Mouse (Mus musculus) frontal cortex, postnatal 36 days (tissue): ENCODE measurements around the gene Mosmo.

ENCODE experiments used
- DNase-seq, 2 experiments: peaks; one replicate each; pipeline ENCODE4 v3.0.0; 2022; ENCODE audit warnings: low spot score in 2 of 2

Gene Mosmo

DNA sequence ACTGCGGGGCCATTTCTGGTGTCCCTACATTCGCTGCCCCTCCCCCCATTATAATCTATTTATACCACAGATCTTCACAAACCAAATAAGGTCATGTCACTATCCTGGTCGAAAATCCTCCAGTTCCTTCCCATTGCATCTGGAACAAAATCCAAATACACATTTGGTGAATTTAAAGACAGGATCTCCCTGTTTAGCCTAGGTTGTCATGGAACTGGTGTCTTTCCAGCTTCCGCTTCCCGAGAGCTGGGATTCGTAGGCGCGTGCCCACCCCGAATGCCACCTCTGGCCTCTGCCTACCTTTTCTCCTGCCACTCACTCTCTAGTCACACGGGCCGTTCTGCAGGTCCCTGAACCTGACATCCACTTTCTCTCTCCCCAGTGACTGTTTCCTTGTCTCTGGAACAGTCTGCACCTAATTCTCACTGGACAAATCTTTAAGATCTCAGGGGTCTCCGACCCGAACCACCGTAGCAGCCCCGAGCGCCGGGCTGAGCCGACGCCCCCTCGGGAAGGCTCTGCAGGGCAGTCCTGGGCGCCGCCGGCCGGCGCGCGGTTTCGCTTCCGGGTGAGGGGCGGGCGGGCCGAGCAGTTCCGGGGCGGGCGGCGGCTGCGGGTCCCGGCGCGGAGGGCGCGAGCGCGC, at the start of gene Mosmo:
Gene Mosmo, plus strand, starts transcription at position 618 of the 643 bp plus-strand sequence.
- DNase-seq: peak; percentile 59 to 71

DNA sequence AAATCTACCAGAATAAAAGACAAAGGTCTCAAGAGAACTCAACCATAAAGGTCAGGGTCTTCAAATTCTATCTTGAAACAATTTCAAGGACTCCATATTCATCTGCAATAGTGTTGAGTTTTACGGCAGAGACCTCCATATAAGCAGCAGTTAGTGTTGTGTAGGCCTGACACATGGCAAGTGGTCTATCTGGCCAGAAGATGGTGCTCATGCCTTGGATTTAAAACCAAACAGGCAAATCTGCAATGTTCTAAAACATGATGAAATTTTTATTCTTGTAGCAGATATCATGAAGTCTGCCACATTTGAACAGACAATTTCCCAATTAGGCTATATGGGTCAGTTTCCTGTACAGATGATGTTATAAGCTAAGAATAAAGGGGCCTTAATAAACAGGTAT, 44.9 kb upstream of the Mosmo start:
- DNase-seq: peak in 1 of 2 experiments; percentile 59

DNA sequence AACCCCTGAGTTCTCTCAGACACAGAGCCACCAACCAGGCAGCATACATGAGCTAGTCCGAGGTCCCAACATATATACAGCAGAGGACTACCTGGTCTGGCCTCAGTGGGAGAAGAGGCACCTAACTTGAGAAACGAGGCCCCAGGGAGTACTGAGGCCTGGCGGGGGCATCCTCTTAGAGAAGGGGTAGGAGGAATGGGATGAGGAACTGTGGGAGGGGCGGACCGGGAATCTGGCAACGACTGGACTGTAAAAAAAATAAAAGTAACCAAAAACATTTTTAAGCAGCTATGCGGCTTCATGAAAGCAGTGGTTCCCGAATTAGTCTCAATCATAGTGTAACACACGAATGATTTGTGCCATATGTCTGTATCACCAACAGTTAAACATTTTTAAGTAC, 43.1 kb upstream of the Mosmo start:
- no peak for DNase-seq

- peak; percentile 87 to 88 for DNase-seq
Observed at GRCm38 (mm10) chr7:120634711-120635361, 42.6 kb upstream of the Mosmo start, which contains the start of gene Uqcrc2. Uqcrc2 (plus strand) TSS chr7:120635176.

GRCm38 (mm10) chr7:120635362-120635781, 42.0 kb upstream of the Mosmo start:
- DNase-seq: no peak

GRCm38 (mm10) chr7:120635821-120636220, 41.6 kb upstream of the Mosmo start:
- DNase-seq: no peak

DNA sequence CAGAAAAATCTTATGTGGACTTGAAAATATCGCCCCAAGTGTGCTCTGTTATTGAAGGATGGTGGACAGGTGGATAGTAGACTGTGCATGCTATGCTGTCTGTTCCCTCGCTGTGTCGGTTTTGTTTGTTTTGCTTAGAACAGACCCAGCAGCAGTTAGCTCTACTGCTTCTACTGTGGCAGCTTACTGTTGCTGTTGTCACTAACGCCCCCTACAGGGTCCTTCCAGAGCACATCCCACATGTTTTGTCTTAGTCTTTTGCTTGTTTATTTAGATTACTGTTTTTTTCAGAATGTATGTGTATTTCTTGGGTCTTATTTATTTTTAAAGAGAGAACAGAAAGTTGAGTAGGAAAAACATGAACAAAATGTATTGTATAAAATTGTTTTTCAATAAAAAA, 34.2 kb upstream of the Mosmo start:
- no peak for DNase-seq

DNA sequence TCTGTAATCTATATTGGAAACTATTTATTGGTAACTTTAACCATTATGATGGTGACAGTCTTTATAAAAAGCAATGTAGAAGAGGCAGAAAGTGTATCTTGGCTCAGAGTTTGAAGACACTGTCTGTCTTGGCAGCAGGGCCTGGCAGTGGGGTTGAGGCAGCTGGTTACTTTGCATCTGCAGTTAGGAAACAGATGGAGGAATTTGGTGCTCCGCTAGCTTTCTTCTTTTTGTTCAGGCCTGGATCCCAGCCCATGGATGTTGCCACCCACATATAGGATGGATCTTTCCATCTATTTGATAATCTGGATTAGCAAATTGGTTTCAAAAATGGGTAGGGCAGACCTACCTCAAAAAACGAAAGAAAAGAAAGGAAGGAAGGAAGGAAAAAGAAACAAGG, 29.6 kb upstream of the Mosmo start:
- DNase-seq: peak; percentile 35 to 70

GRCm38 (mm10) chr7:120662079-120662478, 15.3 kb upstream of the Mosmo start:
- no peak for DNase-seq

GRCm38 (mm10) chr7:120670153-120670875, 7.1 kb upstream of the Mosmo start, which contains the start of gene Pdzd9:
Pdzd9 (minus strand) TSS chr7:120670343.
- peak; percentile 68 to 70 for DNase-seq

DNA sequence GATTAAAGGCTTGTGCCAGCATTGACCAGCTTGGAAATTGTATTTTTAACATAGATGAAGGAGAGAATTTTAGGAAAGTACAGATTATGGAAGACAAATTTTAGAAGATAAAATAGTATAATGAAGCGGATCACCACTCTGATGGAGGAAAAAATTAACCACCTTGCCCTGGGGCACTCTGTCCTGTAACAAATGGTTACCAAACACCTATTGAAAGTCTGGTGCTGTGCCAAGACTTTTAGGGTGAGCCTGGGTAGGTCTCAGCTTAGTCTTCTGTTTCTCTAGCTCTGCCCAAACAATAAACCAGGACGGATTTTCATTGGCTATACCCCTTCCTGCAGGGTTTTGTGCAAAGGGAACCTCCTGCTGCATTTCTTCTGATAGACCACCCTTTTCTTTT, 6.1 kb upstream of the Mosmo start:
- no peak for DNase-seq

DNA sequence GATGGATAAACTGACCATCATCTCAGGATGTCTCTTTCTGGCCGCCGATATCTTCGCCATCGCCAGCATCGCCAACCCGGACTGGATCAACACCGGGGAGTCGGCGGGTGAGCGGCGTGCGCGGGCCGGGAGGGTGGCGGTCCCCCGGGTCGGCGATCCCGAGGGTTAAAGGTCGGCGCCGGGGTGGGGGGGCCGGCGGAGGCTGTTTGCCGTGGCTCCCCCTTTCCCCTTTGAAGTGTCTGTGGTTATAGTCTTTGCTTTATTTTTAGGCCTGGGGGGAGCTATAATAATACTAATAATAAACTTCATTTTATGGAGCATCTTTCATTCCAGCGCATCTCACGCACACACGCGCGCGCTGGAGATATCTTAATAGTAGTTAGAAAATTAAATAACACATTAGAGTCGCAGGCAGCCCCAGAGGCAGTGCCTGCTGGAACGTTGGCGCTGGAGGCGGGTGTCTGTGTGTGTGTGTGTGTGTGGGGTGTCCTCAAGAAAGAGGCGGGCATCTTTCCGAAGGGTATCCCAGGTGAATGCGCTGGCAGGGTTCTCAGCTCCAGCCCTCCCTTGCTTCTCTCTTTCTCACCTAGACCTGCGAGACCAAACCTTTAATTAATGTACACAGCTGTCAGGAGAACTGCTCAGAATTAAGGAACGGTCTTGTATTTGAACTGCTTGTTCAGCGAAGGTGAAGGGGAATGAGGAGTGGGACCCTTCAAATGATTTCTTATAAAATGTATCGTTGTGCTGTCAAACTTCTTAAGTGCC, 530 bp downstream of the Mosmo start:
- DNase-seq: peak; percentile 24 to 41

GRCm38 (mm10) chr7:120679023-120679422, 1.6 kb downstream of the Mosmo start:
- no peak for DNase-seq

GRCm38 (mm10) chr7:120682002-120682401, 4.6 kb downstream of the Mosmo start:
- no peak for DNase-seq

DNA sequence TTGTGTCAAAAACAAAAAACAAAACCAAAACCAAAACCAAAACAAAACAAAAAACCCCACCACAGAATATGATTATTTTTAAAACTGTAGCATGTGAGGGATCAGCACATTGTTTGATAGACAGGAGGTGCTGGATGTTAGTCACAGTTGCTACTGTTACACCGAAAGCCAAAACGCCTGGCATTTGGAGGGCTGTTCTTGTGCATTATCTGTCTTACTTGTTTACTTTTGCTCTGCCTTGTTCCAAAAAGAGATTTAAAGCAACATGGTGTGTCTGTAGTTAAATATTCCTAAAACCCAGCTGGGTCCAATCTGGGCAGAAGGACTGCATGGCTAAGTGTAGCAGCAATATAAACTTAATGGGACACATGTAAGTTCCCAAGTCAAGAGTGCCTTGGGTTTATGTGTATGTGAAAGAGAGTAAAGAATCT, 7.3 kb downstream of the Mosmo start:
- DNase-seq: no peak

DNA sequence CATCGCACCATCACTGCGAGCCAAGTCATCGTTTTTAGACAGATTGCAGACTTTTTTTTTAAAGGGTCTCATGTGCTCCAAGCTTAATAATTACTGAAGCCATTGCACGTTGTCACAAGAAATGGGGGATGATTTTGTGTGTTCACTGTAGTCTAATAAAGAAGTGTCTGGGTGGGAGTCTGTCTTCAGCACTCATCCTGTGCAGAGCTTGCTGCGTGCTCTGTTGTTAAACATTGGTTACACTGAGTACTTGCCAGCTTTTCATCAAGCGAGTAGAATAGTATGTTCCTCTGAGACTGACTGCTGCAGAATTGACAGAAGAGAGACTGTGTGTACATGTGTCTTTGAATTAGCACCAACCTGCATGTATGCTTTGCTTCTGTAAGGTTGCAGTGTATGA, 7.8 kb downstream of the Mosmo start:
- DNase-seq: no peak

DNA sequence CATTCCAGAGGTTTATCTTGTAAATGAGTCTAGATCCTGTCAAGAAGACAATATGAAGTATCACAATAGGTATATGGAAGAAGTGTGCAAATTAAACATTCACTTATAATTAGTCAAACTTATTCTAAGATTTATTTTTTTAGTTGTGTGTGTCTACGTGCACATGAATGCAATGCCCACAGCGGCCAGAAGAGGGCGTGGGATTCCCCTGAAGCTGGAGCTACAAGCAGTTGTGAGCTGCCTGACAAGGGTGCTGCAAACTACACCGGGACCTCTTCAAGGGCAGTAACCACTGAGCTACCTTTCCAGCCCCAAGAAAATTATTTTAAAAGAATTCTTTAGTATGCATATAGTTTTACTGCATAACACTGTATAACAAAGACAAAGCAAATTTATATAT, 13.2 kb downstream of the Mosmo start:
- DNase-seq: no peak

DNA sequence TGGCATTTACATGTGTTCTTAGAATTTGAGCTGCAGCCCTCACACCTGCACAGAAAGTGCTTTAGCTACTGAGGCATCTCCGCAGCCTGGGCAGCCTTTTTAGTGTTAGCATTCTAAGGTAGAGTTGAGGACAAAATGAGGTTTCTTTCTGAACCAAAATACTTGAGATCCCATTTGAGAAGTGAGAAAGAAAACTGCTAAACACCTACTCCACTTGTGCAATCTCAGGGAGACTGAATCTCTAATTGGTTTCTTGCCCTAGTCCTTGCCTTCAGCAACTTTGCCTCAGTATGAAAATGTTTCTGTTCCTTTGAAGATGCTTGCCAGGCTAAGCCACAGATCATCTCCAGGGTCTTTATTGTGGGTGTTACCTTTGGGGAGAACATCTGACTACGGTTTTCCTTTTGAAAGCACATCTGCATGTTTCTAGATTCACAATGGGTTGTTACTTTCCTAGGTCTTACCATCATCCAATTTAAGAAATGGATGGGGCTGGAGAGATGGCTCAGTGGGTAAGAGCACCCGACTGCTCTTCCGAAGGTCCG, 16.5 kb downstream of the Mosmo start:
- DNase-seq: peak in 1 of 2 experiments; percentile 12

DNA sequence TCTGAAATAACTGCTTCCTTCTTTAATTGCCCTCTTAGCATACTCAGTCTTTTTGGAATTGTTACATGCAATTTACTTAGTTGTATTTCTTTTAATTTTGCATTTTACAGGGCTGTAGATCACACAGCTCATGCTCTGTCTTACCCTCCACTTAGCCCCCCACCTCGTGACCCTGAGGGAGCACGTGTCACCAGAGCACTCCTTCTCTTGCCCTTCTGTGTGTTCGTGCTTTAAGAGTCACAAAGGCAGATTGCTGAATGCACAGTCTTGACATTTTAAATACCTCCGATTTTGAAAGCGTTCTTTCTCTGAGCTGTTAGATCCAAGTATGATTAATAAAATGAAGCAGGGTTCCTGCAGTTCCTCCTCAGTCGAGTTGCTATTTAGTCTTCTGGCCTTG, 17.8 kb downstream of the Mosmo start:
- no peak for DNase-seq

DNA sequence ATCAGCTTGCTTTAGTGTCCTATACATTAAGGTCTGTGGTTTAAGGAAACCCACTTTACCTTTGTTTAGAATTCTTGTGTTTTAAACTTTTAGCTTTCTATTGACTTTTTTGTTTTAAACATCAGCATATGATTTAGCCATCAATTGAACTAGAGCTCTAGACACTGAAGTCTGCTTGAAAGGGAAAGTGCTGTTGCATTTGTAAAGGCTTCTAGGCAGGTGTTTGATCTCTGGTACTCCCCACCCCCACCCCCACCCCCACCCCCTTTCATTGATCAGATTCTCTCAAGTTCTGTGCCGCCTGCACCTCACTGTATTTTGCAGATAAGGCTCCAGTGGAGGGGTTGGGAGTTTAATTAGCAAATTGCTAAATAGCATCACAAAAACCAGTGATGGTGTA, 18.2 kb downstream of the Mosmo start:
- DNase-seq: no peak

DNA sequence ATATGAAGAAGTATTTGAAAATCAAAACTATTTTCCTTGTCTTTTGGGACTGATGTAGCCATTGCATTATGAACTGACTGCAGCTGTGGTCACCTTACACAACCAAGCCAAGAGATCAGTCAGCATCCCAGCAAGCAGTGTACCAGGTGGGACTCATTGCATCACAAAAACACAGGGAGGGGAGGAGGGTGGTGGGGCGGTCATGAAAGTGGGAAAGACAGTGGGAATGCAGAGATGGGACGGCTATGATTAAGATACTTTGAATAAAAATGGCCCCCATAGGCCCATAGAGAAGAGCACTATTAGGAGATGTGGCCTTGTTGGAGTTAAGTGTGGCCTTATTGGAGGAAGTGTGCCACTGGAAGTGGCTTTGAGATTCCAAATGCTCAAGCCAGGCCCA, 18.9 kb downstream of the Mosmo start:
- no peak for DNase-seq

- DNase-seq: no peak
Observed at GRCm38 (mm10) chr7:120699586-120699985, 22.2 kb downstream of the Mosmo start.
